Mouse (Mus musculus): Measurements from ENCODE around the gene Mia2.

DNA sequence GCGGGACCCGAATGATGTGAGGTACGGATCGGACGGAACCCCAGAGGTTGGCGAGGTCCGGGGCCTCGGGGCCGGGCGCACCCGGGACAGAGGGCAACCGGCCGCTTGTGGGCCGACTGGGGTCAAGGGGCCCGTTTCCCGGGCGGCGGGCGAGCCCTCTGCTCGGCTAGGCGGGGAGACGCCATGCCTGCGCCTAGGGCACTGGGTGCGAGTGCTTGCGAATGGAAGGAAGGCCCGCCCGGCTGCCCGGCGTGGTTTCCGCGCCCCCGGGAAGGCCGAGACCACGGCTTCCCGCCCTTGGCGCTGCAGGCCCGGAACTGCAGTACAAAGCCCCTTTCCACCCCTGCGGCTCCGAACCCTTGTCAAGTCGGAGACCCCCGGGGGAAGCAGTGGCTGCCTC, 28.5 kb upstream of the Mia2 start:
- TF ChIP-seq CTCF (IDR thresholded peaks at IDR 0.05 in 2 of 3, conservative IDR thresholded peaks at IDR 0.05 in 1 of 3; ENCODE audit: control insufficient read depth in 1 of 3, insufficient read depth in 1 of 3, low read depth in 2 of 3, low read length in 3 of 3, poor library complexity in 1 of 3, severe bottlenecking in 1 of 3): no peak
- no peak for TF ChIP-seq MEF2A (IDR thresholded peaks at IDR 0.05; ENCODE audit: extremely low read depth, insufficient replicate concordance, low read depth, low read length, poor library complexity, severe bottlenecking)
- no peak for TF ChIP-seq POLR2AphosphoS5 (IDR thresholded peaks at IDR 0.05; ENCODE audit: borderline replicate concordance, low read depth, low read length)
- TF ChIP-seq HCFC1 (IDR thresholded peaks at IDR 0.05; ENCODE audit: low read depth, low read length): no peak
- no peak for TF ChIP-seq ZC3H11A (IDR thresholded peaks at IDR 0.05; ENCODE audit: low read depth, low read length)
- TF ChIP-seq NELFE (IDR thresholded peaks at IDR 0.05; ENCODE audit: low read depth, low read length): no peak
- no peak for TF ChIP-seq GATA1 (IDR thresholded peaks at IDR 0.05; ENCODE audit: low read depth, low read length)
- no peak for TF ChIP-seq SIN3A (IDR thresholded peaks at IDR 0.05; ENCODE audit: low read length)
- no peak for TF ChIP-seq TCF12 (IDR thresholded peaks at IDR 0.05; ENCODE audit: low read depth, low read length)
